Mouse (Mus musculus) neural tube, embryonic 14.5 days (tissue): ENCODE data around the gene Galnt17. TPM values are rescaled to one million over a fixed set of nuclear protein-coding genes. Genes with fewer than 3 reads are reported as not detected.

Experiments
- ATAC-seq: fragments of 200-750 bp; cut with Nextera tagmentation; 2 replicates; pipeline ENCODE4 v1.8.0; 2017; ENCODE audit warnings: low read depth, mild to moderate bottlenecking, moderate TSS enrichment, moderate library complexity
- H3K27ac ChIP-seq: fragments of 300-500 bp; sonication (generic); 2 replicates; pipeline ENCODE4 v1.5.1; 2014; ENCODE audit warnings: low read depth, mild to moderate bottlenecking, control low read depth, low read length, moderate library complexity, mixed read lengths
- H3K27me3 ChIP-seq: fragments of 300-500 bp; sonication (generic); 2 replicates; pipeline ENCODE4 v1.6.1; 2014; ENCODE audit warnings: low read length; ENCODE audit not compliant: control insufficient read depth, insufficient read depth
- H3K36me3 ChIP-seq: fragments of 300-500 bp; sonication (generic); 2 replicates; pipeline ENCODE4 v1.6.1; 2014; ENCODE audit warnings: low read length, mixed read lengths; ENCODE audit not compliant: control insufficient read depth, insufficient read depth
- H3K4me1 ChIP-seq: fragments of 300-500 bp; sonication (generic); 2 replicates; pipeline ENCODE4 v1.6.1; 2014; ENCODE audit warnings: low read length; ENCODE audit not compliant: control insufficient read depth, insufficient read depth
- H3K4me2 ChIP-seq: fragments of 300-500 bp; sonication (generic); 2 replicates; pipeline ENCODE4 v1.6.1; 2014; ENCODE audit warnings: mild to moderate bottlenecking, low read depth, low read length, control low read depth
- H3K4me3 ChIP-seq: fragments of 300-500 bp; sonication (generic); 2 replicates; pipeline ENCODE4 v1.5.1; 2014; ENCODE audit warnings: low read depth, low read length, control low read depth, mixed read lengths
- H3K9ac ChIP-seq: fragments of 300-500 bp; sonication (generic); replicated peaks from 2 replicates; pipeline ENCODE4 v1.6.1; 2014; ENCODE audit warnings: low read depth, mild to moderate bottlenecking, control low read depth, low read length, mixed read lengths
- H3K9me3 ChIP-seq: fragments of 300-500 bp; sonication (generic); 2 replicates; pipeline ENCODE4 v1.6.1; 2016; ENCODE audit warnings: low read length; ENCODE audit not compliant: control insufficient read depth
- WGBS: fragments of 180-500 bp; shearing (Covaris S2); extraction: QIAGEN DNeasy Blood & Tissue Kit; methylation state at CpG from one replicate; pipeline ENCODE4 v1.1.7; 2014; 5-methylcytosine and 5-hydroxymethylcytosine counted together
- polyA plus RNA-seq: library from polyadenylated mRNA; unstranded; fragments of >200 nt; fragmentation: Nextera tagmentation; extraction: Ambion mirVana; gene quantifications from 2 replicates; pipeline ENCODE4 v1.2.1, GENCODE M21; 2014

Galnt17 gene
- polyA plus RNA-seq, 1 experiment from 2014 or later: 15.4 TPM

DNA sequence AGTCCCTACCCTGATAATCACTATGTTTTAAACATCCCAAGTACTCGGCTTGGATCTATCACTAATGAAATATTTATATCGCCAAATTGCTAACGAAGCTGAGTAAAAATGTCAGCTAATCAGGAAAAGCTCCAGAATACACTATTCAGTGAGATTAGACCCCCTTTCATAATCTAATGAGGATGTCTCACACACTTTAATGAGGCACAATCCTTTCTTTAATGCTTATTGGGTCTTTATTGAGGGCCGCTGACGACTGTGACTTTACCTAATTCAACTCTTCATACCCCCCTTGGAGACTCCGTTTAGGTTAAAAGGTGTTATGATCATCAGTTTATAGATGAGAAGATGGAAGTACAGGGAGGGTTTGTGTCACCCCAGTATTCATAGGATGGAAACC, 214.2 kb downstream of the Galnt17 start:
- H3K4me3 ChIP-seq: no peak overlapping the region
- H3K4me2 ChIP-seq: no peak overlapping the region
- no peaks in the 10 kb centered on the region for H3K9me3 ChIP-seq
- no peaks in the 10 kb centered on the region for H3K36me3 ChIP-seq
- no peak for ATAC-seq
- H3K27me3 ChIP-seq: no peaks in the 10 kb centered on the region
- 53% methylated on average over 6 of the region's 6 CpGs for WGBS
- no peak overlapping the region for H3K9ac ChIP-seq
- 0 out of 2 replicates have a peak, but pooled peaks cover under 1% of the 10 kb centered on the region for H3K4me1 ChIP-seq
- H3K27ac ChIP-seq: no peak overlapping the region

- H3K9me3 ChIP-seq: no peaks in the 10 kb centered on the region
- H3K4me3 ChIP-seq: no peak overlapping the region
- no peaks in the 10 kb centered on the region for H3K36me3 ChIP-seq
- H3K4me2 ChIP-seq: no peak overlapping the region
- WGBS: 65% methylated on average over 8 of the region's 8 CpGs
- no peak overlapping the region for H3K27ac ChIP-seq
- no peaks in the 10 kb centered on the region for H3K27me3 ChIP-seq
- no peak for ATAC-seq
- no peak overlapping the region for H3K9ac ChIP-seq
- 0 out of 2 replicates have a peak, but pooled peaks cover 7% of the 10 kb centered on the region for H3K4me1 ChIP-seq
Measured at GRCm38 (mm10) chr5:131089876-131090275, 218.4 kb downstream of the Galnt17 start.

GRCm38 (mm10) chr5:131088866-131089265, 219.4 kb downstream of the Galnt17 start:
- Histone ChIP-seq H3K9me3 (no peaks in the 10 kb centered on the region), H3K9ac (no peak overlapping the region), H3K36me3 (no peaks in the 10 kb centered on the region), H3K27ac (no peak overlapping the region), H3K4me3 (no peak overlapping the region), H3K4me1 (peaks cover 10% of the 10 kb centered on the region; the same call in 1 of the 2 replicates), H3K27me3 (no peaks in the 10 kb centered on the region), H3K4me2 (no peak overlapping the region)
- ATAC-seq: no peak
- 55% methylated on average over 11 of the region's 11 CpGs for WGBS

DNA sequence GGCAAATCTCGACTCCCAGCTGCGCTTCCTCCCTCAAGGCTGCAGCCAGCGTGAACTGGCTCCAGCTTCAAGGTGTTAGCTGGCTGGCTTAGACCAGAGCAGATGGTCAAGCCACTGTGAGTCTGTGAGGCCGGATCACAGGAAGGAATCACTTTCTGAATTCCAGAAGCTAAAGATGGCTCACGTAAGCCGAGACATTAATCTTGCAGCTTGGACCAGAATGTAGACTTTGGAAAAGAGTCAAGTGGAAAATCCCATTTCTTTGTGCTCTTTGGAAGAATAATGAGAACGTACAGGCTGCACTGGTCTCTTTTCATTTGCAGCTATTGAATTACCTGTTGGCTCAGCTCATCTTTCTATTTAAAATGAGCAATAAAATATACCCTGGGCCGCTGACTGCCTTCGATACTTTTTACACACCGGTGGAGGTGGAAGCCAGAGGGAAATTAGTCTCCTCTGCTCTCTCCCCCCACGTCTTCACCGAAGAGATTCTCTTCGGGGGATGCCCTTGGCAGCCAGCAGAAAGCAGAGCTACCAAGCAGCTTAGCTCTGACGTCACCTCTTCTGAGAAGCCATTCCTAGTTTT, 225.1 kb downstream of the Galnt17 start:
- 35% methylated on average over 14 of the region's 14 CpGs for WGBS
- H3K36me3 ChIP-seq: no peaks in the 10 kb centered on the region
- peaks cover 13% of the 10 kb centered on the region for H3K4me1 ChIP-seq
- H3K27ac ChIP-seq: peak overlapping the region; percentile 7
- no peaks in the 10 kb centered on the region for H3K27me3 ChIP-seq
- ATAC-seq: no peak
- H3K4me2 ChIP-seq: no peak overlapping the region
- no peak overlapping the region for H3K4me3 ChIP-seq
- H3K9me3 ChIP-seq: no peaks in the 10 kb centered on the region
- H3K9ac ChIP-seq: no peak overlapping the region

DNA sequence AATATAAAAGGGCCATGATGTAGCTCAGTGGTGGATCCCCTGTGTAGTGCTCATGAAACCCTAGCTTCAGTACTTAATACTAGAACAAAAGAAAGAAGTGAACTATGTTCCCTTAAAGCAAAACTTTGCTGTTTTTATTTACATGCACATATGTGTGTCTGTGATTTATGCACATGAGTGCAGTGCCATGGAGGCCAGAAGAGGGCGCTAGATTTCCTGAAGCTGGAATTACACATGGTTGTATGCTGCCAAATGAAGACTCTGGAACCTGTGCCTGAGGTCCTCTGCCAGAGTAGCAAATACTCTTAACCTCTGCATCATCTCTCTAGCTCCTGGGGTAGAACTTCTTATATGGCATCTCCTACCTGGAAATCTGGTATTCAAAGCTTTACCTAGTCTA, 230.6 kb downstream of the Galnt17 start:
- Histone ChIP-seq H3K4me1 (peaks cover 2% of the 10 kb centered on the region; the same call in 1 of the 2 replicates), H3K27ac (no peak overlapping the region), H3K36me3 (no peaks in the 10 kb centered on the region), H3K4me3 (no peak overlapping the region), H3K4me2 (no peak overlapping the region), H3K9ac (no peak overlapping the region), H3K27me3 (no peaks in the 10 kb centered on the region), H3K9me3 (no peaks in the 10 kb centered on the region)
- no peak for ATAC-seq
- WGBS: 50% methylated on average over 1 of the region's 1 CpGs

DNA sequence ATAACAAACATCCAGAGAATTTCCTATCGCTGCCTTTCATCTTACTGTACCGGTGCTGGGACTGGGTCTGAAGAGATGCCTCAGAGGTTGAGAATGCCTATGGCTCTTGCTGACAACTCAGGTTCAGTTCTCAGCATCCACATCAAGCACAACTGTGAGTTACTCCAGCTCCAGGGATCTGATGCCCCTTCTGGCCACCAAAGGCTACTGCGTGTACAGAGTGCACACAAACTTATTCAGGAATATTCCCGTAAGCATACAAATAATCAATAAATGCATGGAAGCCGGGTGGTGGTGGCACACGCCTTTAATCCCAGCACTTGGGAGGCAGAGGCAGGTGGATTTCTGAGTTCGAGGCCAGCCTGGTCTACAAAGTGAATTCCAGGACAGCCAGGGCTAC, 232.5 kb downstream of the Galnt17 start:
- no peaks in the 10 kb centered on the region for H3K4me1 ChIP-seq
- H3K27ac ChIP-seq: no peak overlapping the region
- 94% methylated on average over 7 of the region's 7 CpGs for WGBS
- H3K9me3 ChIP-seq: no peaks in the 10 kb centered on the region
- no peak for ATAC-seq
- H3K4me3 ChIP-seq: no peak overlapping the region
- H3K4me2 ChIP-seq: no peak overlapping the region
- no peaks in the 10 kb centered on the region for H3K36me3 ChIP-seq
- H3K9ac ChIP-seq: no peak overlapping the region
- H3K27me3 ChIP-seq: no peaks in the 10 kb centered on the region

- Histone ChIP-seq H3K27me3 (no peaks in the 10 kb centered on the region), H3K4me2 (no peak overlapping the region), H3K4me3 (no peak overlapping the region), H3K4me1 (no peaks in the 10 kb centered on the region), H3K9ac (no peak overlapping the region), H3K9me3 (no peaks in the 10 kb centered on the region), H3K36me3 (no peaks in the 10 kb centered on the region), H3K27ac (no peak overlapping the region)
- WGBS: 67% methylated on average over 4 of the region's 4 CpGs
- no peak for ATAC-seq
Measured at GRCm38 (mm10) chr5:131074295-131074694, 234.0 kb downstream of the Galnt17 start.

DNA sequence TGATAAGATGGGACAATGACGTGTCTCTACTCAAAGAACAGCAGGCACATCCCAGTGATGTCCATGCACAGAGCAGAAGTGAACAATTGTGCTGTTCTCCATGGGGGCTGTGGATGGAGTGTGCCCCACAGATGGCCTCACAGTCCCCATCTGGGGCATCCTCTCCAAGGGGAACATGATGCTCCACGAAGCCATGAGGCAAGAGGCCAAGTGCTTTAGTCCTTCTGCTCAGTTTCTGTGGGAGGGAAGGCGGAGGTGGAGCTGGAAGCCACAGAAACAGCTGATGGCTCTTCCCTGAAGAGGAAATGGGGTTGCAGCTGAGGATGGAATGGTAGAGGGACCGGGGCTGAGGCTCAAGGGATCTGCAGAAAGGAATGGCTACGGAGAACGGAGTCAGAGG, 243.1 kb downstream of the Galnt17 start:
- no peak overlapping the region for H3K27ac ChIP-seq
- no peaks in the 10 kb centered on the region for H3K4me1 ChIP-seq
- no peak overlapping the region for H3K4me2 ChIP-seq
- no peak overlapping the region for H3K4me3 ChIP-seq
- no peaks in the 10 kb centered on the region for H3K9me3 ChIP-seq
- ATAC-seq: no peak
- H3K9ac ChIP-seq: no peak overlapping the region
- H3K27me3 ChIP-seq: no peaks in the 10 kb centered on the region
- WGBS: 85% methylated on average over 6 of the region's 6 CpGs
- no peaks in the 10 kb centered on the region for H3K36me3 ChIP-seq

DNA sequence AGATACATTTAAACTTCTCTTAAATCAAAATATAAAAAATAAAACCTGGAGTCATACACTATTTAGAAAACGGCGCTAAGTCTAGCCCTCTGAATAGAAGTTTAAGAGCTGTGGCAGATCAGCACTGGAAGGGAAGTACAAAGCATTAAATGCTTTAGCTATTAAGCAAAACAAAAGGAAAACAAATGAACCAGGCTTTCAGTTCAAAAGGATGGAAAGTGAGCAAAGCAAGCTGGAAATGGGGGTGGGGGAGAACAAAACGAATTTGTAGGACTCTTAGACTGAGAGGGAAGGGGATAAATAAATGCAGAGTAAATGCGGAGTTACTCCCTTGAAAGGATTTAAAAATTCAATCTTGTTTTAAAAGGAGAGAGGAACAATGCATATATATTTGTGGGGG, 259.8 kb downstream of the Galnt17 start:
- no peak overlapping the region for H3K27ac ChIP-seq
- H3K27me3 ChIP-seq: no peaks in the 10 kb centered on the region
- ATAC-seq: no peak
- H3K36me3 ChIP-seq: no peaks in the 10 kb centered on the region
- WGBS: 12% methylated on average over 4 of the region's 4 CpGs
- H3K4me2 ChIP-seq: no peak overlapping the region
- H3K4me1 ChIP-seq: no peaks in the 10 kb centered on the region
- no peak overlapping the region for H3K9ac ChIP-seq
- H3K4me3 ChIP-seq: no peak overlapping the region
- H3K9me3 ChIP-seq: no peaks in the 10 kb centered on the region
